Mouse (Mus musculus) monocyte, adult 59 days (primary cell): Measurements from ENCODE around the gene Zfp791. TPM values are rescaled to one million over a fixed set of nuclear protein-coding genes. Genes with fewer than 3 reads are reported as not detected.

Source experiments
- total RNA-seq, 2 experiments: library from RNA; stranded (reverse); gene quantifications; one replicate each; pipeline ENCODE4 v1.2.4; 2023

The Zfp791 gene
- 1 to 10 TPM in 1 of 2 experiments, under 1 TPM in 1; 0.39 to 1.0 TPM for total RNA-seq

GRCm38 (mm10) chr8:85122995-85123394 is at the start of gene Zfp791:
TSS of gene Zfp791 (minus strand) at chr8:85123095.

DNA sequence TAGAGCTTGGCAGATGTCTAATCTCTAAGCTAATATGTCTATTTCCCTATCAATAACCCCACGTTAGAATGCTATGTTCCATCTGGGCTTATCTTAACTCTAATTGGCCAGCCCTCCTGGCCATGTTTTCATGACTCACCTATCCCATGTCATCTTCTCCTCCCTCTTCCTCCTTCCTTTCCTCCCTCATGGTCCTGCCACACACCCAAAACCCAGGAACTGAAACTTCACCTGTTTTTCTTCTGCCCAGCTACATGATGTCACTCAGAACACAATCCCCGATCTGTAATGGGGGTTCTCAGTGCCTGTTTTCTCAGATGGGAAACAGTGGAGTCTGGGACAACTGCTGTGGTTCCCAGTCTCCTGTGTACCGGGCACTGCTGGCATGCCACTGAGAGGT is 28.7 kb upstream of the Zfp791 start, which contains the start of gene Cks1brt:
Gene Cks1brt (plus strand): TSS at position 301 of the 400 bp plus-strand sequence.

GRCm38 (mm10) chr8:85083108-85083813 is 39.6 kb downstream of the Zfp791 start, which contains the start of gene Man2b1:
TSS of gene Man2b1 (plus strand) at chr8:85083270.

DNA sequence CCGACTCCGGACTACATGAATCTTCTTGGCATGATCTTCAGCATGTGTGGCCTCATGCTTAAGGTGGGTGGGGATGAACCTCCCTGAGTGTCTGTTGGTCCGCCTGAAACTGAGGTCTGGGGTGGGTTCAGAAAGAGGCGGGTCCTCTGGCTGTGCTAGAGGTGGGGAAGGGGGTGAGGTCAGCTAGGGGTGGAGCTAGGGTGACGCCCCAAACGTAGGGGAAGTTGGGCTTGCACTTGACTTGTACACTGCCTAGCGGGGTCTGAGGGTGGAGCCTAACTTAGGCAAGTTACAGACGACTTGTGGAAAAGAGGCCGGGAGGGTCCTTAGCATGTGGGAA is 41.7 kb downstream of the Zfp791 start, which contains the start of gene Wdr83:
Gene Wdr83 (minus strand): TSS at position 91 of the 340 bp plus-strand sequence.

DNA sequence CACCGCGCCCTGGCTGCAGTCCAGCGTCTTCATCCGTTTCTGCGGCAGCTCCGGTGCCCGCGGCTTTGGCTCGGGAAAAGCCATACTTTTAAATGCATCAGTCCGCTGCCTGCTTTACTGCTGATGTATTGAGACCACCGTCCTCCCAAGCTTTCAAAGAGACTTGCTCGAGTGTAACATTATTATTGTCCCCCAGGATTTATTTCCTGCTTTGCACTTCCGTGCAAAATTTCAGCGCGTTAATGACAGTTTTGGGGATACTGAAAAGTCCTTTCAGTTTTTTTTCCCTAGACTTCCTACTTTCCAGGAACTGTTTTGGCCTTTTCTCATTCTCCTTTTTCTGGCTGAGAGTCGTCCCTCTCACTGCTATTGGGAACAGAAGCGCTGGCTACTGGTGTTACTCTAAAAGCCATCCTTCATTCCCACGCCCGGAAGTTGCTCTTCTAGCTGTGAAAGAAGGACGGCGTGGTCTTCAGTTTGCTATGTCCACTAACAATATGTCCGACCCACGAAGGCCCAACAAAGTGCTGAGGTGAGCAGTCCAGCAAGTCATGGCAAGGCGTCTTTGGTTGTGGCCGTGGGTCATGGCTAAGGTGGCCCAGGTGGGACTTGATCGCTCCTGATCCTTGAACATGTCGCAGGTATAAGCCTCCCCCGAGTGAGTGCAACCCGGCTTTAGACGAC is 42.2 kb downstream of the Zfp791 start, which contains the start of gene Wdr83os:
Gene Wdr83os (plus strand): TSS at position 209 of the 684 bp plus-strand sequence.

GRCm38 (mm10) chr8:85071514-85072281 is 51.2 kb downstream of the Zfp791 start, which contains the start of gene Dhps:
TSS of gene Dhps (plus strand) at chr8:85071757.

GRCm38 (mm10) chr8:85067982-85068381 is 54.9 kb downstream of the Zfp791 start, which contains the start of gene Gm5741:
TSS of gene Gm5741 (minus strand) at chr8:85067982.

DNA sequence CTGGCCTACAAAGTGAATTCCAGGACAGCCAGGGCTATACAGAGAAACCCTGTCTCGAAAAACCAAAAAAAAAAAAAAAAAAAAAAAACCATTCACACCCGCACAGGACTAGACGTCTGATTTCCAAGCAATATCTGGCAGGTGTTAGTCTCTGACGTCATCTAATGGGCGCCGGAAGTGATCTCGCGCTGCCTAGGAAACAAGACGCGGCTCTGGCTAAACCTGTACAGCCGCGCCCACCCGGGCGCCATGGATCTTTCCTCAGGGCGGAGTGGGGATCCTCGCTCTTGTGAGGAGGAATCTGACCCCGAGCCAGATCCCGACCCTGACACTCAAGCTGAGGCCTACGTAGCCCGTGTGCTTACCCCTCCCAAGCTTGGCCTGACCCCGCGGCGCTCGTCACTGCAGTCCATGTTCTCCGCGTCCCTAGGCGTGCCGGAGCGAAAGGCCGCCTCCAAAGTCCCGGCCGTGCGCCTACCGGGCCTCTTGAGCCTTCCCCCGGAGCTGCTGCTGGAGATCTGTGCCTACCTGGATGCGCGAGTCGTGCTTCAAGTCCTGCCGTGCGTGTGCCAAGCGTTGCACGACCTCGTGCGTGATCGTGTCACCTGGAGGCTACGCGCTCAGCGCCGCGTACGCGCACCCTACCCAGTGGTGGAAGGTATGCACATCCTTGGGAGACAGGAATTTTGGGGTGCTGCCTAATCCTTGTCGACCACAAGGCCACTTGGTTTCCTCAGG is 62.8 kb downstream of the Zfp791 start, which contains the start of gene Fbxw9:
Gene Fbxw9 (plus strand): TSS at position 177 of the 738 bp plus-strand sequence.

Other genes with a start within 250 kb of the Zfp791 start
- 1 to 10 TPM; 7.1 to 9.3 TPM for gene Gcdh, start 229.2 kb downstream of the Zfp791 start, total RNA-seq
- gene Klf1, start 221.2 kb downstream of the Zfp791 start, total RNA-seq: not detected
- 10 to 100 TPM; 61.0 to 66.0 TPM for gene Dnase2a, start 214.5 kb downstream of the Zfp791 start, total RNA-seq
- under 1 TPM; 0.29 to 0.33 TPM for gene Mast1, start 185.7 kb downstream of the Zfp791 start, total RNA-seq
- not detected for gene Rtbdn, start 176.1 kb downstream of the Zfp791 start, total RNA-seq
- not detected for gene Gm49661, start 153.7 kb downstream of the Zfp791 start, total RNA-seq
- gene Prdx2, start 153.5 kb downstream of the Zfp791 start, total RNA-seq: 100 to 1,000 TPM; 104 to 107 TPM
- gene Rnaseh2a, start 153.3 kb downstream of the Zfp791 start, total RNA-seq: 10 to 100 TPM; 28.9 to 32.3 TPM
- gene Junb, start 144.4 kb downstream of the Zfp791 start, total RNA-seq: 1,000 to 10,000 TPM; 1,590 to 1,695 TPM
- 1 to 10 TPM; 2.8 to 3.2 TPM for gene Hook2, start 132.5 kb downstream of the Zfp791 start, total RNA-seq
- gene Best2, start 108.6 kb downstream of the Zfp791 start, total RNA-seq: not detected
- gene Asna1, start 97.8 kb downstream of the Zfp791 start, total RNA-seq: 10 to 100 TPM; 65.2 to 76.3 TPM
- gene Trir, start 96.3 kb downstream of the Zfp791 start, total RNA-seq: 100 to 1,000 TPM; 154 to 166 TPM
- gene Tnpo2, start 86.2 kb downstream of the Zfp791 start, total RNA-seq: 10 to 100 TPM; 37.3 to 54.7 TPM
- 1 to 10 TPM; 4.2 to 6.3 TPM for gene Fbxw9, start 63.0 kb downstream of the Zfp791 start, total RNA-seq
- not detected for gene Gm5741, start 55.1 kb downstream of the Zfp791 start, total RNA-seq
- 10 to 100 TPM; 55.7 to 74.6 TPM for gene Dhps, start 51.3 kb downstream of the Zfp791 start, total RNA-seq
- 10 to 100 TPM; 53.5 to 54.8 TPM for gene Wdr83os, start 42.4 kb downstream of the Zfp791 start, total RNA-seq
- gene Wdr83, start 41.8 kb downstream of the Zfp791 start, total RNA-seq: 10 to 100 TPM in 1 of 2 experiments, 1 to 10 TPM in 1; 8.9 to 14.2 TPM
- gene Man2b1, start 39.8 kb downstream of the Zfp791 start, total RNA-seq: 100 to 1,000 TPM; 386 to 392 TPM
- gene Cks1brt, start 28.8 kb upstream of the Zfp791 start, total RNA-seq: not detected
- not detected for gene Olfr371, start 102.9 kb upstream of the Zfp791 start, total RNA-seq
- gene Orc6, start 176.5 kb upstream of the Zfp791 start, total RNA-seq: 10 to 100 TPM; 15.1 to 16.6 TPM
- 10 to 100 TPM; 91.7 to 93.7 TPM for gene Vps35, start 176.7 kb upstream of the Zfp791 start, total RNA-seq